Mouse (Mus musculus): ENCODE results near the gene Apba3.
"Not testable (repeated sequence)": the region's sequence is repeated elsewhere in the genome, so short reads cannot be mapped to it uniquely, and the experiment has no call there.

Gene Apba3

GRCm38 (mm10) chr10:81266211-81267105 lies at the start of gene Apba3, which contains the start of gene Mrpl54:
Gene Apba3 (plus strand): TSS chr10:81266960.
Gene Mrpl54 (minus strand): TSS chr10:81266934.
- DNase-seq (ENCODE audit: low spot score in 2 of 2) = peak; percentile 87 to 95

GRCm38 (mm10) chr10:81217267-81217666 lies 49.5 kb upstream of the Apba3 start:
- not testable (repeated sequence) for DNase-seq (ENCODE audit: low spot score in 2 of 2)

GRCm38 (mm10) chr10:81217964-81218363 lies 48.8 kb upstream of the Apba3 start:
- DNase-seq (ENCODE audit: low spot score in 2 of 2) = peak in 1 of 2 experiments; percentile 48

- DNase-seq (ENCODE audit: low spot score in 2 of 2) = no peak
Measured at GRCm38 (mm10) chr10:81221402-81222015, 45.3 kb upstream of the Apba3 start.

GRCm38 (mm10) chr10:81223731-81224130 lies 43.0 kb upstream of the Apba3 start:
- not testable (repeated sequence) for DNase-seq (ENCODE audit: low spot score in 2 of 2)

GRCm38 (mm10) chr10:81229735-81230437 lies 36.9 kb upstream of the Apba3 start:
- DNase-seq (ENCODE audit: low spot score in 2 of 2) = peak in 1 of 2 experiments; percentile 50

- DNase-seq (ENCODE audit: low spot score in 2 of 2) = peak; percentile 76 to 87
Measured at GRCm38 (mm10) chr10:81230438-81231332, 36.1 kb upstream of the Apba3 start, which contains the start of gene Atcay. Gene Atcay (minus strand): TSS chr10:81230833.

GRCm38 (mm10) chr10:81231436-81231835 lies 35.3 kb upstream of the Apba3 start:
- DNase-seq (ENCODE audit: low spot score in 2 of 2) = no peak

- peak; percentile 89 to 96 for DNase-seq (ENCODE audit: low spot score in 2 of 2)
Measured at GRCm38 (mm10) chr10:81232580-81233225, 34.1 kb upstream of the Apba3 start, which contains the start of gene Zfr2. Gene Zfr2 (plus strand): TSS chr10:81233155.

GRCm38 (mm10) chr10:81233226-81233585 lies 33.6 kb upstream of the Apba3 start:
- no peak for DNase-seq (ENCODE audit: low spot score in 2 of 2)

GRCm38 (mm10) chr10:81234206-81234605 lies 32.6 kb upstream of the Apba3 start:
- DNase-seq (ENCODE audit: low spot score in 2 of 2) = no peak

GRCm38 (mm10) chr10:81236471-81237268 lies 30.1 kb upstream of the Apba3 start:
- no peak for DNase-seq (ENCODE audit: low spot score in 2 of 2)

- no peak for DNase-seq (ENCODE audit: low spot score in 2 of 2)
Measured at GRCm38 (mm10) chr10:81238618-81239017, 28.1 kb upstream of the Apba3 start.

GRCm38 (mm10) chr10:81240876-81241275 lies 25.9 kb upstream of the Apba3 start:
- peak in 1 of 2 experiments; percentile 73 for DNase-seq (ENCODE audit: low spot score in 2 of 2)

GRCm38 (mm10) chr10:81242021-81242420 lies 24.7 kb upstream of the Apba3 start:
- no peak for DNase-seq (ENCODE audit: low spot score in 2 of 2)

- DNase-seq (ENCODE audit: low spot score in 2 of 2) = no peak
Measured at GRCm38 (mm10) chr10:81244146-81244545, 22.6 kb upstream of the Apba3 start.

GRCm38 (mm10) chr10:81244595-81244994 lies 22.2 kb upstream of the Apba3 start:
- peak in 1 of 2 experiments; percentile 81 for DNase-seq (ENCODE audit: low spot score in 2 of 2)

- DNase-seq (ENCODE audit: low spot score in 2 of 2) = peak in 1 of 2 experiments; percentile 61
Measured at GRCm38 (mm10) chr10:81245166-81245565, 21.6 kb upstream of the Apba3 start.

GRCm38 (mm10) chr10:81247804-81248203 lies 19.0 kb upstream of the Apba3 start:
- DNase-seq (ENCODE audit: low spot score in 2 of 2) = no peak

- no peak for DNase-seq (ENCODE audit: low spot score in 2 of 2)
Measured at GRCm38 (mm10) chr10:81249442-81249841, 17.3 kb upstream of the Apba3 start.
